Mouse (Mus musculus): ENCODE results near the gene Bach1.

Gene Bach1

DNA sequence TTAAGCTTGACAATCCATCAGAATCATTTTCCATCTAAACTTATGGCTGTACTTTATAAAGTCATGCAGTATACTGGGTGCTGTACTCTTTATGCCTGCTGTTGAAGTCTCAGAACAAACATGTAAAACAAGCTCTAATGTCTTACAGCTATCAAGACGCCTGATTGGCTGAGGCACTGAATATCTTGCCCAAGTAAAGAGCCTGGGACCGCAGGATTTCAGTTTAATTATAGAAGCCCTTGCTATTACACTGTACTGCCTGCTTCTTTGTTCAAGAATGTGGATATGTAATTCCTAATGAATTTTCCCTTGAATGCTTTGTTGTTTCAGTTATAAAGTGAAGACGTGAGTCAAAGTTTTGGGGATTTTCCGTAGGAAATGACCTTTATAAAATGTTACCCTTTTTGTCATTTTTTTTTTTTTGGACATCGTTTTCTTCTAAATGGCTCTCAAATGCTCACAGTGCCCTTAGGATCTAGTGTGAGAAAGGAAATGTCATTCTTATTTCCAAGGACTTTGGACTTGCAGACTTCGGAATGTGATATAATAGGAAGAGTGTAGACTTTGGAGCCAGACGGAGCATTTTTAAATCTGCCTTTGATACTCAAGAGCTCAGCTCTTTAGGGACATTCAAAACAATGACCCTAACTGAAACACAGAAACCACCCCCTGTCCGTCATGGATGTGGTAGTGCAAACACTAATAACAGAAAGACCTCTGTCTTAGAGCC lies 28.5 kb upstream of the Bach1 start:
- no peak for TF ChIP-seq GATA4 (IDR thresholded peaks at IDR 0.05; ENCODE audit: insufficient replicate concordance, low read length)

DNA sequence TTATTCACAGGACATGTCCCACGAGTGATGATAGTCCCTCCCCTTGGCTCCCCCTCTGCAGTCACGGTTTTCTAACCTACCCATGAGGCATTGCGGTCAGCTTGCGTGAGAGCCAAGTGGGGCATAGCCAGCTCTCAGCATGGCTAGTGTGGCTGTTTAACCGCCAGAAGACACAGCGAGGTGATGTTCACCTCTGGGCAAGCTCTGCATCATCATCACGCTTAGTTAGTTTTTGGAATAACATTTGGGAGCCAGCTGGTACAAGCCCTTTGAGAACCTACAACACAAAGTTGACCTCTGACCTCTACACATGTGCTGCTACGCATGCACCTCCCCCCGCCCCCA lies 28.0 kb upstream of the Bach1 start:
- no peak for TF ChIP-seq GATA4 (IDR thresholded peaks at IDR 0.05; ENCODE audit: insufficient replicate concordance, low read length)

DNA sequence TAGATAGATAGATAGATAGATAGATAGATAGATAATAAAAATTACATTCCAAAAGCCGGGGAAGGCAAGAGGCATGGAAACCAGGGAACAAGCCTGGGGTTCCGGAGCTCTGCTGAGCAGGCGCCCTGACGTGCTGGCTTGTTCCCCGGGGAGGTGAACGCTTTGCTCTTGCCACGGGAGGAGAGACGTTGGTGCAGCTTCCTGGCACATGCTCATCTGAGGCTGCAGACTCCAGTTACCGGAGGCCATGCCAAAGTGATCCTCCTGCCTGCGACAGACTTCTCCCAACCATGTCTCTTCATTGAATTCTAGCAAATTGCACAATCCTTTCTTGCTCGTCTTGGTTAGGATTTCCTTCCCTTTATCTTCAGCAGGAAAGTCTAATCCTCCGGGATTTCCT lies 27.4 kb upstream of the Bach1 start:
- TF ChIP-seq GATA4 (IDR thresholded peaks at IDR 0.05; ENCODE audit: insufficient replicate concordance, low read length): no peak

DNA sequence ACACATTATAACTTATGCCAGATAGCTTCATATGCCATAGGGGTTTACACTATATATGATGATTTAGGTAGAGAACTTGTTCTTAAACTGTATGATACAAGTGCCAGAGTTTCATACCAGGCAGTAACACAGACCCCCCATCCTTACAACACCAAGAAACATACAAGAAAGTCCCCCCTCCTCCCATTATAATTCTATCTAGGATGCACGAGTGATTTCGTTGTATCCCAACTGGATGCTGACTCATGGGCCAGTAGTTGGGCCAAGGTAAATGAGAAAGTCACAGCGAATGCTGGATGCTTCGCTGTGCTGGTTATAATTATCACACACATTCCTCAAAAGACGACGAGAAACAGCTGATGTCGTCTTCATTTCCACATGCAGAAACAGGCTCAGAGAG lies 25.6 kb upstream of the Bach1 start:
- no peak for TF ChIP-seq GATA4 (IDR thresholded peaks at IDR 0.05; ENCODE audit: insufficient replicate concordance, low read length)

DNA sequence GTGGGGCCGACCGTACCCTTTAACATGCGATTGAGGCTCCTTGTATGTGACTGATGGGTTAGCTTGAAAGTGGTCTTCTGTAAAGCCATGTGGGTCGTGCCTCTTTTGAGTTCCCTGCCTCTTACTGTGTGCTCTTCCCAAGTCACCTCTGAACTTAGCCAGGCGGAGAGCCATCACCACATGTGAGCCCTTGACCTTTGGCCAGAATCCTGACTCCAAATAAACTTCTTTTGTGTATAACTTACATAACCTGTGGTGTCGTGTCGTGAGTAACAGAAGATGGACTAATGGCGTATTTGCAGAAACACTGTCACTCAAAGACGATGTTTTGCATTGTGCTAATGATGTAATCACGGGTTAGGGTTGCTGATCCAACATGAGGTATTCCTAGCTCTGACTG lies 22.6 kb upstream of the Bach1 start:
- no peak for TF ChIP-seq GATA4 (IDR thresholded peaks at IDR 0.05; ENCODE audit: insufficient replicate concordance, low read length)

DNA sequence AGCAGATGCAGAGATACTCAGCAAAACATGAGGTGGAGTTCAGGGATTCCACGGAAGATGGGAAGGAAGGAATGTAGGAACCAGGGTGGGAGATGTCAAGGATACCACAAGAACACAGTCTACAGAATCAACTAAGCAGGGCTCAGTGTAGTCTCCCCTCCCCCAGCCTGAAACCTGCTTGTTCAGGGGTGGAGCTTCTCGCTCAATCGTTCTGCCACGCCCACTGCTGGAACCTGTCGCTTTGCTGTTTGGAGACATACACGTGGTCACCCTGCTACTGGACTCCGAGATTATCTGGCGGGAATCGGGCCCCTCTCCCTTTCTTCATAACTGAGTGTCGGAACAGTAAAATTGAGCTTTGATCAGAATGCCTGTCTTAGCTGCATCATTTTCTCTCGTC lies 20.1 kb upstream of the Bach1 start:
- no peak for TF ChIP-seq GATA4 (IDR thresholded peaks at IDR 0.05; ENCODE audit: insufficient replicate concordance, low read length)

DNA sequence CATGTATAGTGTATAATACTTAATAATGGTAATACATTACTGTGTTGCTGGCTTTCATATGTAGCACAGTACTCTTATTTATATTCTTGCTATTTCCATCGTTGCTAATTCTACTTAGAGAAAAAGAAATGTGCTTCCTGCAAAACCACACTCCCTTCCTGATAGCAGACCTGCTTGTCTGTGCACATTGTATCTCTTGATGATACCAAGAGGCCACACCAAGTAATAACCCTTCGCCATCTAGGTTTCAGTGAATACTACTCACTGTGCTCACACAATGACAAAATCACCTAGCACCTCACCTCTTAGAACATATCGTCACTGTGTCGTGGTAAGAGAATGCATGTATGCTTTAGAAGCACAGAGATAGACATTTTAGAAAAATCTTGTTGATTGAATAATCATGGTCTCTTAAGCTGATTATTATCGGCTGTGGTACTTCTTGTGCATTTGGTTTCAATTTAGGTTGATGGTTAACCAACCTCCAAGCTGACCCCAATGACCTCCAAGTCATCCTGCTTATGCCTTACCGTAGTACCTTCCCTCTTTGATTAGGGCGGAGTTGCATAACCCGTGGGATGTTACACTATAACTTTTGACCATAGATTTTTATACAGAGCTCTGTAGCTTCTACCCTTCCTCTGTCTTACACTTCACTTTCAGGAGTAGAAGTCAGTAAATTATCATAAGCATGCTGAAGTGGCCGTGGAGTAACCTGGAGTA lies 17.7 kb upstream of the Bach1 start:
- TF ChIP-seq GATA4 (IDR thresholded peaks at IDR 0.05; ENCODE audit: insufficient replicate concordance, low read length): no peak

DNA sequence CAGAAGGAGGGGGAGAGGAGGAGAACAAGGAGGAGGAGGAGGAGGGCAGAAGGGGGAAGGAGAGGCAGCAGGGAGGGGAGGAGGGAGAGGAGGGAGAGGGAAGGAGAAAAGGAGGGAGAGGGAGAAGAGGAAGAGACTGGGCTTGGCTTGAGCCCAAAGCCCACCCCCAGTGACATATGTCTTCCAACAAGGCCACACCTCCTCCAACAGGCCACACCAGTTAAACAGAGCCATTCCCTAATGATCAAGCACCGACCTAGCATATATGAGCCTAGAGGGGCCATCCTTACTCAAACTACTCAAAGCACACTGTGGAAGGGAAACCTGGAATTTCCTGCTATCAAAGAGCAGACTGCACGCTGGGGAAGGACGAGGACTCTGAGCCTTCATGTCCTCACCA lies 16.9 kb upstream of the Bach1 start:
- no peak for TF ChIP-seq GATA4 (IDR thresholded peaks at IDR 0.05; ENCODE audit: insufficient replicate concordance, low read length)

DNA sequence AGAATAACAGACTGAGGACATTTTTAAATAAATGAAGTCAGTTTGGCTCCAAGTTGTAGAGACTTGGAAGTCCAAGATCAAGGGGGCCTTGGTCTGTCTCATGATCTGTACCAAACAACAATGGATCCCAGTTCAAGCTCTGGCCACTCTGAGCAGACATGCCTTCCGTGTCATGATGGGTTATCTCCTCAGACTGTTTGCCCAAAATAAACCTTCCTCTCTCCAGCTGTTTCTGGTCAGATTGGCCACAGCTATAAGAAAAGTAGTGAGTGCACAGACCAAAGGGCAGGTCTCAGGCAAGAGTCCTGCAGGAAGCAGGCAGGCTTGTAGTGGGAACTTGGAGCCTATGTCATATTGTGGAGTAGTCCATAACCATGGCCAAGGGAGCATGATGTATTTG lies 12.3 kb upstream of the Bach1 start:
- TF ChIP-seq GATA4 (IDR thresholded peaks at IDR 0.05; ENCODE audit: insufficient replicate concordance, low read length): peak; percentile 95

DNA sequence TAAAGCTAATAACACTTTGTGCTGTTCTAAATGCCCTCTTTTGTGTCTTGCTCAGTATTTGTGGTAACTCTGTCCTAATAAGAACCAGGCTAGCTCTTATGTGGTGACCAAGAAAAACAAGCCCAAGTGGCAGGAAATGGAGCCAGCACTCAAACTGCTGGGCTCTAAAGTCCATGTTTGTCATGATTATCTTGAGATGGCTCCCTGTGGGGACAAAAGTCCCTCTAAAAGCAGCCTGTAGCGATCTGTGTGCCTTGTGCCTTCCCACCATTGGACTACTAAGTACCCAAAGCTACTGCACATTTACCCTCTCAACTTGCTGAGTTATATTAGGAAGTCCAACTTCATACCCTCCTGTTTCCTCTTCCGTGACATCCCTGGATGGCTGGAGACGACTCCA lies 11.4 kb upstream of the Bach1 start:
- TF ChIP-seq GATA4 (IDR thresholded peaks at IDR 0.05; ENCODE audit: insufficient replicate concordance, low read length): no peak

DNA sequence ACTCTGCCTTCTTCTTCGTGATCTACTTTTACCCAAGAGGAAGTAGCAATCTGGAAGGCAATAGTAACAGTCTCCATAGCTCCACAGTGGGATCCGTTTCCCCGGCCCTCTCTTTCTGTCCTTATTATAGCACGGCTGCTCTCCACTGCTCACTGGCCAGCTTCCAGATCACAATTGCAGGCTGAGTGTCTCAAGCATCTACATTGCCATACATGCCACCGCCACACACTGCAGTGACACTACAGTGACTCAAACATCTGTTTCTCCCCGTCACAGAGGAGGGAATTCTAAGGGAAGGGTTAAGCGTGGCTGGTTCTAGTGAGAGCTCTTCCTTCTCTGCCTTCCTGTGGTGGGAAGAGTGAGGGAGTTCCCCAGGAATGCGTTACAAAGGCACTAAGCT lies 9.5 kb upstream of the Bach1 start:
- TF ChIP-seq GATA4 (IDR thresholded peaks at IDR 0.05; ENCODE audit: insufficient replicate concordance, low read length): no peak

DNA sequence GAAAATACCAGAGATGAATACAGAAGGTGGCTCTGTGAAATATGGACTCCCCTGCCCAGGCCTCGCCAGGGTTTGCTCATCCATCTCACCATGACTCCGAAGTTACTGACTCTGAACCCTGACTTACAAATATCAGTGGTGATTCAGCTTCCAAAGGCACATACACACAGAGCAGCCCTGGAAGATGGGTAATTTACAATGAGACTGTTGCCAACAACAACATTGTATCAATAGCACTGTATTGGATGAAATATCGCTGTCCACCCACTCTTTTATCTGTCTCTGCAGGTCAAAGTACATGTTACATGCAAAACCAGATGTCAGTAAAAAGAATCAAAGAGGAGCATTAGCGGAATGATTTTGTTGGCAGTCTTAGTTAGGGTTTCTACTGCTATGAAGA lies 8.2 kb upstream of the Bach1 start:
- TF ChIP-seq GATA4 (IDR thresholded peaks at IDR 0.05; ENCODE audit: insufficient replicate concordance, low read length): peak; percentile 42; the same call in 1 of the 2 replicates

DNA sequence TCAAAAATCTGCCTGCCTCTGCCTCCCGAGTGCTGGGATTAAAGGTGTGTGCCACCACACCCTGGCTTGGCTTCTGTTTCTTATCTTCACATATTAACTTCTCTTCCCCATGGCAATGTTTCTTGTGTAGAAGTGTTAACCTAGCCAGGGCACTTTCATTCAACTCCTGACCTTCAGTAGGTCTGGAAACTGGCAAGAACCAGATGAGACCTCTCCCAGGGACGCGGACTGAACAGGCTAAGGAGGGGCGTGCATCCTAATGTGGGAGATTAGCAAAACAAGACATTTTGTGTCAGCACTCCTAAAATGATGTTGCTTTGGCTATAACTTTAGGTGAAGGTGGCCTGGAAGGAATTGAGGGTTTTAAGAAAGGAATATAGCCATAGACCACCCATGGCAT lies 7.6 kb upstream of the Bach1 start:
- TF ChIP-seq GATA4 (IDR thresholded peaks at IDR 0.05; ENCODE audit: insufficient replicate concordance, low read length): no peak

DNA sequence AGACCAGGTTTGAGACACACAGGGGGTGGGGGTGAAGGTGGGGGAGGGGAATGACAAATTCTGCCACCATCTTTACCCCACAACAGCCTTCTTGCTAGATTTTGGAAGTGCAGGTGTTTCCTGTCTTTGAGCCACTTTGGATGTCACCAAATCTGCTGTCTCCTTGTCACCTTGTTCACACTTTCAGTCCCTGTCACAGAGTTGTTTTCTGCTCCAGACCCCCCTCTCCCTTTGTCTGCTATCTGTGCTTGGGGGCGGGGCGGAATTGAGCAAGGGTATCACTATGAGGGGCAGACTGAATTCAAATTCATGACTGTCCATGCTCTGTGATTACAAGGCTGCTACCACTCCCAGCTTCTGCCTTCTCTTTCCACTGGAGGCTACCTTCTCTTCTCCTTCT lies 6.2 kb upstream of the Bach1 start:
- TF ChIP-seq GATA4 (IDR thresholded peaks at IDR 0.05; ENCODE audit: insufficient replicate concordance, low read length): no peak

DNA sequence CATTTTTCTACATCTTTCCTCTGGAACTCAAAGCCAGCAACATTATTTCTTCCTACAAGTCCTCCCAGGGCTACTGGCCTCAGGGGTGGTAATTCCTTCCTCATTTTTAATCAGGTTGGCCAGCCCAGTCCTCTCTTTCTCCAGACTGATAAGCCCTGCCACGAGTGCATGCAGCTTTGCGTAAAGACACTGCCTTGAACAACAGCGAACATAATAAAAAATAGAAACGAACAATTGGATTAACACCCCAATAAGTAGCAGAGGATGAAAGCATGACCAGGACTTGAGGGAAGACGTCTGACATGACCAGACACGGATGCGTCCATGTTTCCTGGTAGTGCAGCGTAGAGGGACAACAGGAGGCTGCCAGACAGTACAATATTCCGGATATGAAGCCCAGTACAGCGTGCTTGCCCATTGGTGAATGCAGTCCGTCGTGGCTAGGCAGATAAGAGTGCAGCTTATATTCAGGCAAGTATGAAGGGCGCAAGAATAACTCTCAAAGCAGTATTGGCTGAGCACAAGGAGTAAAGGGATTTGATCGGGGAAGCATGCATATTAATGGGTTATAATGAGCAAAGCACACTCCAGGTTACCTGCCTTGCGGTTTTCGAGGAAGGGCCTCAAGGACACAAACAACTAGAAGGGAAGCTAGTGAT lies 909 bp upstream of the Bach1 start:
- no peak for TF ChIP-seq GATA4 (IDR thresholded peaks at IDR 0.05; ENCODE audit: insufficient replicate concordance, low read length)

DNA sequence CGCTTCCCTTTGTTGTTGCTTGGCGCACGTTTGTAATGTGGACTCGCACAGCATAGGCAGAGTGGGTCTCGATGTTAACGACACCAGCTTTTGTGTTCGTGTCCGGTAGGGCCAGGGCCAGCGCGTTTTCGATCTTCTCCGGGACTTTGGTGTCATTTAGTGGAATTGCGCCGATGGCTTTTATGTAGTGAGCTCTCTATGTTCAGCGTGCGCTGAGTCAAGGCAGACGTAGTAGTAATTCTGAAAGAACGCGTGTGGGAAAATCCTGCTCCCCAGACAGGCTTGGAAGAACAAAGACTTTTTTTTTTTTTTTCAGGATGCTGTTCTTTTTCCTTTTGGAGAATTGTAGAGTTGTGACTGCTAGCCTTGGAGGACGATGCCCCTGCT lies 554 bp downstream of the Bach1 start:
- TF ChIP-seq GATA4 (IDR thresholded peaks at IDR 0.05; ENCODE audit: insufficient replicate concordance, low read length): no peak
